Mouse (Mus musculus): ENCODE measurements around the gene Diaph3. TPM values are rescaled to one million over a fixed set of nuclear protein-coding genes. Genes with fewer than 3 reads are reported as not detected.
"Not testable (repeated sequence)": the region's sequence is repeated elsewhere in the genome, so short reads cannot be mapped to it uniquely, and the experiment has no call there.

Diaph3 gene
- polyA plus RNA-seq, 1 experiment from 2014 or later: 25.5 TPM

- in situ Hi-C loops (cut with MboI; ENCODE audit: low pct_unique_long_range_greater_than_20kb): no loop called here
- TF ChIP-seq CTCF (IDR thresholded peaks at IDR 0.05): no peak
- DNase-seq (ENCODE audit: low read depth, low spot score): no peak
- ChIA-PET POLR2A (no interaction called here), CTCF (no interaction called here)
- no peak for ATAC-seq
- no peaks in the 10 kb centered on the region for H3K27me3 ChIP-seq
Measured at GRCm38 (mm10) chr14:86744523-86744922, 396.5 kb downstream of the Diaph3 start.

- no peak for ATAC-seq
- H3K27me3 ChIP-seq: no peaks in the 10 kb centered on the region
- no peak for DNase-seq (ENCODE audit: low read depth, low spot score)
- CTCF ChIA-PET: no interaction called here
- POLR2A ChIA-PET: no interaction called here
- in situ Hi-C loops (cut with MboI; ENCODE audit: low pct_unique_long_range_greater_than_20kb): no loop called here
- no peak for TF ChIP-seq CTCF (IDR thresholded peaks at IDR 0.05)
Measured at GRCm38 (mm10) chr14:86741855-86742531, 399.0 kb downstream of the Diaph3 start.

- H3K27me3 ChIP-seq: no peaks in the 10 kb centered on the region
- ATAC-seq (no peak), DNase-seq (ENCODE audit: low read depth, low spot score) (no peak)
- CTCF ChIA-PET: no interaction called here
- in situ Hi-C loops (cut with MboI; ENCODE audit: low pct_unique_long_range_greater_than_20kb): no loop called here
- POLR2A ChIA-PET: no interaction called here
- no peak for TF ChIP-seq CTCF (IDR thresholded peaks at IDR 0.05)
Measured at GRCm38 (mm10) chr14:86738916-86739315, 402.1 kb downstream of the Diaph3 start.

GRCm38 (mm10) chr14:86736646-86737045, 404.4 kb downstream of the Diaph3 start:
- TF ChIP-seq CTCF (IDR thresholded peaks at IDR 0.05): no peak
- no peak for DNase-seq (ENCODE audit: low read depth, low spot score)
- in situ Hi-C loops (cut with MboI; ENCODE audit: low pct_unique_long_range_greater_than_20kb): no loop called here
- no peaks in the 10 kb centered on the region for H3K27me3 ChIP-seq
- ATAC-seq: no peak
- POLR2A ChIA-PET: no interaction called here
- CTCF ChIA-PET: no interaction called here

GRCm38 (mm10) chr14:86731300-86731699, 409.7 kb downstream of the Diaph3 start:
- POLR2A ChIA-PET: no interaction called here
- ATAC-seq: no peak
- CTCF ChIA-PET: interaction anchor here (0.9 kb wide), 1 partner anchor 22 kb away, joined by 3 read pairs; no protein-coding TSS in a partner anchor
- H3K27me3 ChIP-seq: no peaks in the 10 kb centered on the region
- in situ Hi-C loops (cut with MboI; ENCODE audit: low pct_unique_long_range_greater_than_20kb): no loop called here
- DNase-seq (ENCODE audit: low read depth, low spot score): peak; percentile 15
- no peak for TF ChIP-seq CTCF (IDR thresholded peaks at IDR 0.05)

GRCm38 (mm10) chr14:86729617-86730098, 411.4 kb downstream of the Diaph3 start:
- ChIA-PET POLR2A (no interaction called here), CTCF (interaction anchor here (1.4 to 1.6 kb wide), 2 partner anchors 11 to 38 kb away, joined by 3 to 4 read pairs; no protein-coding TSS in a partner anchor)
- no peak for TF ChIP-seq CTCF (IDR thresholded peaks at IDR 0.05)
- H3K27me3 ChIP-seq: no peaks in the 10 kb centered on the region
- in situ Hi-C loops (cut with MboI; ENCODE audit: low pct_unique_long_range_greater_than_20kb): no loop called here
- ATAC-seq (no peak), DNase-seq (ENCODE audit: low read depth, low spot score) (no peak)

- ATAC-seq (no peak), DNase-seq (ENCODE audit: low read depth, low spot score) (no peak)
- in situ Hi-C loops (cut with MboI; ENCODE audit: low pct_unique_long_range_greater_than_20kb): no loop called here
- ChIA-PET POLR2A (interaction anchor here (1.0 kb wide), 1 partner anchor 12 kb away, joined by 3 read pairs; no protein-coding TSS in a partner anchor), CTCF (interaction anchor here (1.1 to 1.3 kb wide), 2 partner anchors 20 to 27 kb away, joined by 3 to 4 read pairs; no protein-coding TSS in a partner anchor)
- no peaks in the 10 kb centered on the region for H3K27me3 ChIP-seq
- no peak for TF ChIP-seq CTCF (IDR thresholded peaks at IDR 0.05)
Measured at GRCm38 (mm10) chr14:86727538-86728045, 413.4 kb downstream of the Diaph3 start.

GRCm38 (mm10) chr14:86721768-86722167, 419.3 kb downstream of the Diaph3 start:
- no peaks in the 10 kb centered on the region for H3K27me3 ChIP-seq
- in situ Hi-C loops (cut with MboI; ENCODE audit: low pct_unique_long_range_greater_than_20kb): no loop called here
- ChIA-PET CTCF (interaction anchor here (1.3 to 1.9 kb wide), 2 partner anchors 9 to 60 kb away, joined by 3 to 4 read pairs; no protein-coding TSS in a partner anchor), POLR2A (no interaction called here)
- DNase-seq (ENCODE audit: low read depth, low spot score): no peak
- ATAC-seq: no peak
- TF ChIP-seq CTCF (IDR thresholded peaks at IDR 0.05): no peak

GRCm38 (mm10) chr14:86721082-86721481, 420.0 kb downstream of the Diaph3 start:
- DNase-seq (ENCODE audit: low read depth, low spot score): no peak
- in situ Hi-C loops (cut with MboI; ENCODE audit: low pct_unique_long_range_greater_than_20kb): no loop called here
- ChIA-PET POLR2A (no interaction called here), CTCF (interaction anchor here (1.3 kb wide), 1 partner anchor 9 kb away, joined by 3 read pairs; no protein-coding TSS in a partner anchor)
- no peak for ATAC-seq
- H3K27me3 ChIP-seq: no peaks in the 10 kb centered on the region
- no peak for TF ChIP-seq CTCF (IDR thresholded peaks at IDR 0.05)

- CTCF ChIA-PET: interaction anchor here (1.3 kb wide), 1 partner anchor 10 kb away, joined by 3 read pairs; no protein-coding TSS in a partner anchor
- DNase-seq (ENCODE audit: low read depth, low spot score); in situ Hi-C loops (cut with MboI; ENCODE audit: low pct_unique_long_range_greater_than_20kb); ATAC-seq; POLR2A ChIA-PET; H3K27me3 ChIP-seq: not testable (repeated sequence)
Measured at GRCm38 (mm10) chr14:86720408-86720807, 420.6 kb downstream of the Diaph3 start.

- no peak for TF ChIP-seq CTCF (IDR thresholded peaks at IDR 0.05)
- DNase-seq (ENCODE audit: low read depth, low spot score): no peak
- ATAC-seq: no peak
- POLR2A ChIA-PET: no interaction called here
- in situ Hi-C loops (cut with MboI; ENCODE audit: low pct_unique_long_range_greater_than_20kb): no loop called here
- CTCF ChIA-PET: no interaction called here
- no peaks in the 10 kb centered on the region for H3K27me3 ChIP-seq
Measured at GRCm38 (mm10) chr14:86714088-86714690, 426.8 kb downstream of the Diaph3 start.
